Mouse (Mus musculus) liver, embryonic 14.5 days (tissue): Measurements from ENCODE around the gene Rara.

ENCODE experiments used
- CTCF ChIP-seq: IDR thresholded peaks from 2 replicates; pipeline ENCODE4 v1.5.1; 2016; ENCODE audit warnings: antibody characterized with exemption, low read depth, control low read depth
- EP300 ChIP-seq: IDR thresholded peaks from 2 replicates; pipeline ENCODE4 v1.6.1; 2016; ENCODE audit warnings: antibody characterized with exemption, low read depth

DNA sequence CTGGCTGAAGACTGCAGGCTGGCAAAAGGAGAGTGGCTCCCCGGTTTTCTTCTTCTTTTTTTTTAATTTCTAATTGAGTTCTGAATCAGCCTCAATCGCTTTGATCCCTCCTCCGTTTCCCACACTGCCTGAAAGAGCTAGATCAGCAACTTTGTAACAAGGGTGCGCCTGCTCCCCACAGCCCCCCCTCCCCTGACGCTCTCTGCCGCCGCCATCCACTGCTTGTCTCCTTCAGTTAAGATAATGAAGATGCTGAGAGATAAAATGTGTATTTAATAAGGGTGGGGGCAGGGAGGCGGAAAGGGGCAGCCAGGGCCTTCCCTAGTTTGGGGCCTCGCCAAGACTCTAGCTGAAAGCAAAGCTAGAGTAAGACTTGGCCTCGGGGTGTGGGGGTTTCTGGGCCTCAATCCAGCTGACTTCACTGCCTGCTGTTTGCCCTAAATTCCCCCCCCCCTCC lies 2.3 kb upstream of the Rara start:
- TF ChIP-seq CTCF (no peak), EP300 (no peak)
